Mouse (Mus musculus) liver, postnatal 0 days (tissue): ENCODE results near the gene Ptf1a. TPM values are rescaled to one million over a fixed set of nuclear protein-coding genes. Genes with fewer than 3 reads are reported as not detected.
A peak's percentile ranks its signal among the peaks of the same experiment; 100 is the strongest.

Experiments
- ATAC-seq: fragments of 200-750 bp; cut with Nextera tagmentation; 2 replicates; pipeline ENCODE4 v1.8.0; 2017; ENCODE audit warnings: mild to moderate bottlenecking, moderate library complexity
- DNase-seq: peaks from one replicate; pipeline ENCODE4 v3.0.0-alpha.2; 2016
- H3K27ac ChIP-seq: fragments of 300-500 bp; sonication (generic); 2 replicates; pipeline ENCODE4 v1.5.1; 2014; ENCODE audit warnings: antibody characterized with exemption, moderate library complexity, mild to moderate bottlenecking, low read depth
- H3K27me3 ChIP-seq: fragments of 300-500 bp; sonication (generic); 2 replicates; pipeline ENCODE4 v1.6.1; 2014; ENCODE audit warnings: low read length, control low read depth, mixed read lengths; ENCODE audit not compliant: insufficient read depth
- H3K36me3 ChIP-seq: fragments of 300-500 bp; sonication (generic); replicated peaks from 2 replicates; pipeline ENCODE4 v1.6.1; 2014; ENCODE audit warnings: mild to moderate bottlenecking, control low read depth, low read length, moderate library complexity, mixed read lengths; ENCODE audit not compliant: insufficient read depth
- H3K4me1 ChIP-seq: fragments of 300-500 bp; sonication (generic); 2 replicates; pipeline ENCODE4 v1.6.1; 2014; ENCODE audit warnings: antibody characterized with exemption, mild to moderate bottlenecking, control low read depth; ENCODE audit not compliant: insufficient read depth
- H3K4me2 ChIP-seq: fragments of 300-500 bp; sonication (generic); 2 replicates; pipeline ENCODE4 v1.6.1; 2014; ENCODE audit warnings: low read depth, mild to moderate bottlenecking, low read length, moderate library complexity, mixed read lengths
- H3K4me3 ChIP-seq: fragments of 300-500 bp; sonication (generic); 2 replicates; pipeline ENCODE4 v1.5.1; 2014; ENCODE audit warnings: low read depth, low read length
- H3K9ac ChIP-seq: fragments of 300-500 bp; sonication (generic); replicated peaks from 2 replicates; pipeline ENCODE4 v1.6.1; 2014; ENCODE audit warnings: mild to moderate bottlenecking, moderate library complexity
- H3K9me3 ChIP-seq: fragments of 300-500 bp; sonication (generic); 2 replicates; pipeline ENCODE4 v1.6.1; 2016; ENCODE audit warnings: mild to moderate bottlenecking, control low read depth, low read length, mixed read lengths
- CTCF ChIP-seq: sonication (generic); IDR thresholded peaks from 2 replicates; pipeline ENCODE4 v1.5.1; 2016; ENCODE audit warnings: antibody characterized with exemption, low read depth
- EP300 ChIP-seq: IDR thresholded peaks from 2 replicates; pipeline ENCODE4 v1.6.1; 2016; ENCODE audit warnings: antibody characterized with exemption, low read depth, mild to moderate bottlenecking
- WGBS: fragments of 180-500 bp; shearing (Covaris S2); extraction: QIAGEN DNeasy Blood & Tissue Kit; methylation state at CpG from one replicate; pipeline ENCODE4 v1.1.7; 2014; ENCODE audit not compliant: insufficient replicate concordance; 5-methylcytosine and 5-hydroxymethylcytosine counted together
- polyA plus RNA-seq: library from polyadenylated mRNA; unstranded; fragments of >200 nt; fragmentation: Nextera tagmentation; extraction: Ambion mirVana; gene quantifications from 2 replicates; pipeline ENCODE4 v1.2.1, GENCODE M21; 2015

The Ptf1a gene
- polyA plus RNA-seq, 1 experiment from 2014 or later, result not detected

DNA sequence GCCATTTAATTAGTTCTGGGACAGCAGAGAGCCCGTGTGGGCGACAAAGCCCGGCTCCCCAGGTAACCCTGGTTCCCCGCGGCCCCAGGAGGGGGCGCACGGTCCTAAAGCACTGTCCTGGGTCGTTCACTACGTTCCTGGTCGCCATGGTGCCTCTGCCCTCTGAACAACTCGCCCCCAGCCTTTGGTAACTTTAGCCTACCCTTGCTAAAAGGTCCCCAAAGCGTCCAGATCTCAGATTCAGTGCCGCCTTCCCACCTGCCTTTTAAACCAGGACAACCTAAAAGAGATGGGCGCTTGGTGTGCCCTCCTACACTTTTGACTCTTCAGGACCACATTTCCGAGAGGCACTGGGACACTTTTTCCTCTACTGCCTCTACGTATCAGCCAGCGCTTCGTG lies 14.3 kb upstream of the Ptf1a start:
- Histone ChIP-seq H3K4me1 (no peaks in the 10 kb centered on the region), H3K27ac (no peak overlapping the region), H3K36me3 (no peaks in the 10 kb centered on the region), H3K4me2 (no peak overlapping the region), H3K4me3 (no peak overlapping the region), H3K27me3 (peaks cover 46% of the 10 kb centered on the region), H3K9me3 (no peaks in the 10 kb centered on the region), H3K9ac (no peak overlapping the region)
- 2% methylated on average over 18 of the region's 18 CpGs for WGBS
- TF ChIP-seq EP300 (no peak), CTCF (peak; percentile 31)
- DNase-seq, result peak; percentile 24
- no peak for ATAC-seq

DNA sequence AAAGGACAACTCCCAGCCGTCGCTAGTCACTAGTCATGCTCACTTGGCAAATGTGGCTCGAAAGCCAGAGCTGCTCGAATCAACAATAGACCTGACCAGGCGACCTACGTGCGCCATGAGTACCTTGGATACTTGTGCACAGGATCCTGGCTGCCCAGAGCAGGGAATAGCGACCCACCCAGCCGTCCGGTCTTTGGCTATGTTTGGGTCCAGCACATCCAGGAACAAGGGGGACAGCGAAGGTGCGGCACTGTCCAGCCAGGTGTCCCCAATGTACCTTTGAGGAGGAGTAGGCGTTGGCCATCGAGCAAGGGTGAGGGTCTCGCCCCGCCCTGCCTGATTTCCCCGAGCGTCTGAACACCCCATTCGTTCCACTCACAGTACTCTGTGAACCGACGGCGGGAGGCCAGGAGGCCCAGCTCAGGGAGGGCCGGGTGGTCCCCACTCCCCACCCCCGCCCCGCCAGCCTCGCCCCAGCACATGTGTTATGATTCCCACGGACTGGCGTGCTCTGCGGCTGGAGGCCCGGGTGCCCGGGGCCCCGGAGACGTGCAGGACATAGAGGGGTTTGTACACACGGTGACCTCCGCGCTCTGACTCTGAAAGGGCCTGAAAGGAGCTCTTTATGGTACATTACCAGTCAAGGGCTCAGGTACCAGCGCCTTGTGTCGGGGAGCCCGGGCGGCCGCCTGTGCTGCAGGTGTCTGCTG lies 13.7 kb upstream of the Ptf1a start:
- Histone ChIP-seq H3K4me1 (no peaks in the 10 kb centered on the region), H3K9me3 (no peaks in the 10 kb centered on the region), H3K9ac (no peak overlapping the region), H3K27ac (no peak overlapping the region), H3K4me2 (no peak overlapping the region), H3K36me3 (no peaks in the 10 kb centered on the region), H3K4me3 (no peak overlapping the region), H3K27me3 (peaks cover 46% of the 10 kb centered on the region)
- no peak for ATAC-seq
- DNase-seq, result no peak
- TF ChIP-seq EP300 (no peak), CTCF (no peak)
- 7% methylated on average over 41 of the region's 41 CpGs for WGBS

DNA sequence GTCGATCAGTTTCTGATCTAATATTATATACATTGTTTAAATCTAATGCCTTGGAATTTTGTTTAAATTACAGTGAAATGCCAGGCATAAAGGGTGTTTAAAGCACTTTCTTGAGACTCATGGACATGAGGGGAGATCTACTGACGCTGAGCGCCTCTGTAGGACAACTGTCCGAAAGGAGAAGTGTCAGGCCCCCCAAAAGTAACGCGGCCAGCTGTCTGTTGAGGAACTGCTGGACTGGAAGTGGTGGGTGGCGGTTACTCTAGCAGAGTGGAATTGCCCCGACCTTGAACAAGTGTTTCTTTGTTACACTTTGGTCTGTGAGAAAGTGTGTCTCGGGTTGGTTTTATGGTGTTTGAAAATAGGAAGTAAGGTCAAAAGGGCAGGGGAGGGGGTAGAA lies 1.1 kb upstream of the Ptf1a start:
- peaks cover 60% of the 10 kb centered on the region for H3K27me3 ChIP-seq
- ATAC-seq, result no peak
- TF ChIP-seq EP300 (no peak), CTCF (no peak)
- no peaks in the 10 kb centered on the region for H3K4me1 ChIP-seq
- no peak overlapping the region for H3K4me2 ChIP-seq
- no peak overlapping the region for H3K4me3 ChIP-seq
- no peaks in the 10 kb centered on the region for H3K36me3 ChIP-seq
- H3K9ac ChIP-seq, result no peak overlapping the region
- no peak overlapping the region for H3K27ac ChIP-seq
- DNase-seq, result no peak
- 3% methylated on average over 9 of the region's 9 CpGs for WGBS
- no peaks in the 10 kb centered on the region for H3K9me3 ChIP-seq

DNA sequence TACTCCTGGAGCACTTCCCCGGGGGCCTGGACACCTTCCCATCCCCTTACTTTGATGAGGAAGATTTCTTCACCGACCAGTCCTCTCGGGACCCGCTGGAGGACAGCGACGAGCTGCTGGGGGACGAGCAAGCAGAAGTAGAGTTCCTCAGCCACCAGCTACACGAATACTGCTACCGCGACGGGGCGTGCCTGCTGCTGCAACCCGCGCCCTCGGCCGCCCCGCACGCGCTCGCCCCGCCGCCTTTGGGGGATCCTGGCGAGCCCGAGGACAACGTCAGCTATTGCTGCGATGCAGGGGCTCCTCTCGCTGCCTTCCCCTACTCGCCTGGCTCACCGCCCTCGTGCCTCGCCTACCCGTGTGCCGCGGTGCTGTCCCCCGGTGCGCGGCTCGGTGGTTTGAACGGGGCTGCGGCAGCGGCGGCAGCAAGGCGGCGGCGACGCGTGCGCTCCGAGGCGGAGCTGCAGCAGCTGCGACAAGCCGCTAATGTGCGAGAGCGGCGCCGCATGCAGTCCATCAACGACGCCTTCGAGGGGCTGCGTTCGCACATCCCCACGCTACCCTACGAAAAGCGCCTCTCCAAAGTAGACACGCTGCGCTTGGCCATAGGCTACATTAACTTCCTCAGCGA lies 523 bp downstream of the Ptf1a start:
- no peak overlapping the region for H3K9ac ChIP-seq
- no peaks in the 10 kb centered on the region for H3K4me1 ChIP-seq
- H3K4me2 ChIP-seq, result no peak overlapping the region
- TF ChIP-seq CTCF, result no peak
- H3K36me3 ChIP-seq, result no peaks in the 10 kb centered on the region
- peaks cover 75% of the 10 kb centered on the region for H3K27me3 ChIP-seq
- 3% methylated on average over 57 of the region's 67 CpGs for WGBS
- ATAC-seq (no peak), DNase-seq (no peak)
- no peak overlapping the region for H3K4me3 ChIP-seq
- no peaks in the 10 kb centered on the region for H3K9me3 ChIP-seq
- H3K27ac ChIP-seq, result no peak overlapping the region

DNA sequence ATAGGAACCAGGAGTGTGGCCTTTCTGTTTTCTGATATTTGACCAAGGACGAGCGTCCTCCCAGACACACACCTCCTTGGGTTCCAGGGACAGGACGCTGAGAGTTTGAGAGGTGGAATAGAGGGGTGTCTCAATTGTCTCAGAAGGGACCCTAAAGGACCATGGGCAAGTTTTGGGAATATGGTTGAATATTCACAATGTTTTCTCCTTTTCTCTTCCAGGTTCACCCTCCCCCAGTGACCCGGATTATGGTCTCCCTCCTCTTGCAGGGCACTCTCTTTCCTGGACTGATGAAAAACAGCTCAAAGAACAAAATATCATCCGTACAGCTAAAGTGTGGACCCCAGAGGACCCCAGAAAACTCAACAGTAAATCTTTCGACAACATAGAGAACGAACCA lies 1.3 kb downstream of the Ptf1a start:
- H3K27me3 ChIP-seq, result peaks cover 83% of the 10 kb centered on the region
- no peak for TF ChIP-seq CTCF
- no peak for TF ChIP-seq EP300
- no peak overlapping the region for H3K4me3 ChIP-seq
- no peaks in the 10 kb centered on the region for H3K9me3 ChIP-seq
- no peak for DNase-seq
- H3K36me3 ChIP-seq, result no peaks in the 10 kb centered on the region
- ATAC-seq, result no peak
- H3K27ac ChIP-seq, result no peak overlapping the region
- H3K4me2 ChIP-seq, result no peak overlapping the region
- no peaks in the 10 kb centered on the region for H3K4me1 ChIP-seq
- no peak overlapping the region for H3K9ac ChIP-seq
- WGBS, result 5% methylated on average over 7 of the region's 7 CpGs

DNA sequence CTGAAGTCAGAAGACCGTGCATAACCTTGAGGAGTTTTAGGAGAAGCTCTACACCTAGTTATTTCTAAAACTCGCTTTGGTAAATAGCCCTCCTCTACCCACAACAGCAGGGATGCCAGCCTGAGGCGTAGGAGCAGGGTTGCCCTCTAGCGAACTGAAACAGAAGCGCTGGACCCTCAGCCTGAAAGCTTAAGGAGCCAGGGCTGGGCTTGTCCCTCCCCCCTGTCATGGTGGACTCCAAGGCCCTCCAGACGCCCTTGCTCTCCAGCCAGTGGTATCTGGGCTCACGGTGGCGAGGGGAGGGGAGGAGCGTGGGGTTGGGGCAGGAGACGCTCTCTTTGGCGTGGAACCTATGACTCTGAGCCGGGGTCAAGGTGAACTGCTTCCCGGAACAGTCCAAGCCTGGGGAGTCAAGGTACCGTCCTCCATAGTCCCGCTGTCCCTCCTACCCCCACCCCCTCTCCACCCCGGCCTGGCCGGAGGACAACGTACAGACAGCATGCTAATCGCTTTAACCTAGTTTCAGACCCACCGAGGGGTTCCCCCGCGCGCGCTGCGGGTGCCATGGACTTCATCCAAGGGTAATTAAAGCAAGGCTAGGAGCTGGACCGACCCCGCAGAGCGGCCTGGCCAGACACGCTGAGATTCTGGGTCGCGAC lies 2.7 kb downstream of the Ptf1a start:
- Histone ChIP-seq H3K9me3 (no peaks in the 10 kb centered on the region), H3K4me2 (no peak overlapping the region), H3K4me1 (no peaks in the 10 kb centered on the region), H3K36me3 (no peaks in the 10 kb centered on the region), H3K9ac (no peak overlapping the region), H3K4me3 (no peak overlapping the region), H3K27me3 (peaks cover 91% of the 10 kb centered on the region), H3K27ac (no peak overlapping the region)
- ATAC-seq, result no peak
- no peak for DNase-seq
- 2% methylated on average over 30 of the region's 31 CpGs for WGBS
- TF ChIP-seq EP300, result no peak
- TF ChIP-seq CTCF, result peak; percentile 14; the same call in 1 of the 2 replicates
